12 mouse cellular contexts compared by ENCODE assay signal in genomic region chr2:137756220-137756619, GRCm38 (mm10).
DNase-seq lines count a peak whose midpoint lies in the region; ATAC-seq and TF ChIP-seq lines count a peak whose summit lies in the region.
"Had no signal": no experiment of that assay in that cellular context is flagged by ENCODE, and none has a peak within 500 bp of the region (broad histone marks: within the 10 kb centered on the region; RNA-seq: fewer than 3 reads in every experiment).

No protein-coding gene starts in this region.

- no peaks in the 10 kb centered on the region for H3K27me3 ChIP-seq in hindbrain, embryonic 11.5 days (ENCODE audit: control insufficient read depth, insufficient read depth, low read length)
- H3K27me3 ChIP-seq in hindbrain, embryonic 13.5 days, result 0 out of 2 replicates have a peak, but pooled peaks cover 2% of the 10 kb centered on the region
- no peaks in the 10 kb centered on the region for H3K27me3 ChIP-seq in embryonic facial prominence, embryonic 13.5 days
- H3K27me3 ChIP-seq in stomach, postnatal 0 days (ENCODE audit: control insufficient read depth, insufficient read depth, low read length), result no peaks in the 10 kb centered on the region
- H3K27me3 ChIP-seq: heart, embryonic 13.5 days had no signal

- no peaks in the 10 kb centered on the region for H3K4me1 ChIP-seq in hindbrain, embryonic 11.5 days (replicated peaks; ENCODE audit: control insufficient read depth, insufficient read depth, low read length)
- H3K4me1 ChIP-seq in hindbrain, embryonic 13.5 days (replicated peaks), result peaks cover 18% of the 10 kb centered on the region
- peaks cover 12% of the 10 kb centered on the region for H3K4me1 ChIP-seq in embryonic facial prominence, embryonic 13.5 days
- H3K4me1 ChIP-seq in stomach, postnatal 0 days (replicated peaks; ENCODE audit: control insufficient read depth, insufficient read depth), result 0 out of 2 replicates have a peak, but pooled peaks cover 3% of the 10 kb centered on the region

- no peak for TF ChIP-seq EP300 in stomach, postnatal 0 days (optimal IDR thresholded peaks at IDR 0.05)

- H3K27ac ChIP-seq in hindbrain, embryonic 11.5 days (ENCODE audit: low read depth, low read length), result no peak overlapping the region
- H3K27ac ChIP-seq in hindbrain, embryonic 13.5 days, result no peak overlapping the region
- no peak overlapping the region; the same call in 1 of the 2 replicates for H3K27ac ChIP-seq in embryonic facial prominence, embryonic 13.5 days
- 0 out of 2 replicates have a peak overlapping the region, but pooled peaks have one; percentile 14 for H3K27ac ChIP-seq in stomach, postnatal 0 days (replicated peaks)
- H3K27ac ChIP-seq: heart, embryonic 13.5 days had no signal

- no peak overlapping the region for H3K9ac ChIP-seq in hindbrain, embryonic 11.5 days (ENCODE audit: low read depth, low read length)
- no peak overlapping the region for H3K9ac ChIP-seq in hindbrain, embryonic 13.5 days
- 0 out of 2 replicates have a peak overlapping the region, but pooled peaks have one; percentile 27 for H3K9ac ChIP-seq in embryonic facial prominence, embryonic 13.5 days
- no peak overlapping the region for H3K9ac ChIP-seq in stomach, postnatal 0 days (ENCODE audit: low read length)
- H3K9ac ChIP-seq: heart, embryonic 13.5 days had no signal

- H3K36me3 ChIP-seq in hindbrain, embryonic 11.5 days (ENCODE audit: control insufficient read depth, insufficient read depth, low read length), result no peaks in the 10 kb centered on the region
- H3K36me3 ChIP-seq in hindbrain, embryonic 13.5 days, result no peaks in the 10 kb centered on the region
- no peaks in the 10 kb centered on the region for H3K36me3 ChIP-seq in embryonic facial prominence, embryonic 13.5 days
- no peaks in the 10 kb centered on the region for H3K36me3 ChIP-seq in stomach, postnatal 0 days (ENCODE audit: control insufficient read depth, insufficient read depth, low read length)
- H3K36me3 ChIP-seq: heart, embryonic 13.5 days had no signal

- 8% methylated on average over 3 of the region's 3 CpGs for WGBS in hindbrain, embryonic 11.5 days
- WGBS in hindbrain, embryonic 13.5 days, result 18% methylated on average over 3 of the region's 3 CpGs
- 6% methylated on average over 3 of the region's 3 CpGs for WGBS in embryonic facial prominence, embryonic 13.5 days
- 21% methylated on average over 3 of the region's 3 CpGs for WGBS in stomach, postnatal 0 days

- peak; percentile 8 for DNase-seq in hindbrain, embryonic 11.5 days (ENCODE audit: low spot score)
- peak; percentile 2 for DNase-seq in ovary, postnatal 36 days (ENCODE audit: low spot score)
- no peak for DNase-seq in ovary, adult 18-20 months (ENCODE audit: low spot score)
- no peak for DNase-seq in stomach, postnatal 0 days (ENCODE audit: low spot score)
- DNase-seq in frontal cortex, postnatal 25 days (ENCODE audit: low spot score in 2 of 2), result no peak
- DNase-seq: adrenal gland, postnatal 10 days; cerebellum, postnatal 14 days; liver; right cerebral cortex, postnatal 4 days had no signal

- H3K4me3 ChIP-seq in hindbrain, embryonic 11.5 days (ENCODE audit: low read depth, low read length), result no peak overlapping the region
- no peak overlapping the region for H3K4me3 ChIP-seq in hindbrain, embryonic 13.5 days
- no peak overlapping the region for H3K4me3 ChIP-seq in embryonic facial prominence, embryonic 13.5 days
- no peak overlapping the region for H3K4me3 ChIP-seq in stomach, postnatal 0 days (ENCODE audit: low read depth, low read length)
- H3K4me3 ChIP-seq: heart, embryonic 13.5 days had no signal

- ATAC-seq in hindbrain, embryonic 11.5 days (ENCODE audit: low FRiP score), result no peak
- no peak for ATAC-seq in hindbrain, embryonic 13.5 days (ENCODE audit: low FRiP score)
- no peak for ATAC-seq in embryonic facial prominence, embryonic 13.5 days (ENCODE audit: insufficient number of reproducible peaks, insufficient read depth, low FRiP score, low TSS enrichment, low read depth)
- ATAC-seq in stomach, postnatal 0 days (ENCODE audit: low FRiP score, low TSS enrichment), result no peak

- TF ChIP-seq CTCF in stomach, postnatal 0 days (IDR thresholded peaks at IDR 0.05; ENCODE audit: low read depth), result no peak

- no peaks in the 10 kb centered on the region for H3K9me3 ChIP-seq in hindbrain, embryonic 11.5 days (ENCODE audit: control insufficient read depth, low read length)
- H3K9me3 ChIP-seq in hindbrain, embryonic 13.5 days, result no peaks in the 10 kb centered on the region
- H3K9me3 ChIP-seq in embryonic facial prominence, embryonic 13.5 days, result no peaks in the 10 kb centered on the region
- H3K9me3 ChIP-seq in stomach, postnatal 0 days (ENCODE audit: control insufficient read depth, low read length), result no peaks in the 10 kb centered on the region
- H3K9me3 ChIP-seq: heart, embryonic 13.5 days had no signal

- H3K4me2 ChIP-seq in hindbrain, embryonic 11.5 days (replicated peaks; ENCODE audit: low read depth, low read length), result no peak overlapping the region
- H3K4me2 ChIP-seq in hindbrain, embryonic 13.5 days, result no peak overlapping the region
- peak overlapping the region; percentile 23 for H3K4me2 ChIP-seq in embryonic facial prominence, embryonic 13.5 days
- H3K4me2 ChIP-seq in stomach, postnatal 0 days (replicated peaks; ENCODE audit: low read depth), result no peak overlapping the region
- H3K4me2 ChIP-seq: heart, embryonic 13.5 days had no signal

Comparison
In these comparisons a context has a peak if more than half of its experiments do, and no peak if none do; other contexts are left out.
1. DNase-seq: peak in hindbrain, embryonic 11.5 days (single experiment) and ovary, postnatal 36 days (single experiment); none in ovary, adult 18-20 months (single experiment), stomach, postnatal 0 days (single experiment) and frontal cortex, postnatal 25 days (0 of 2).